Mouse (Mus musculus): ENCODE measurements at regions not wholly inside any gene's neighbourhood (a gene's known extent, or its start where the extent isn't known, plus 50 kb on each side); places are given as distances from the start of the nearest gene placed in this dataset.

DNA sequence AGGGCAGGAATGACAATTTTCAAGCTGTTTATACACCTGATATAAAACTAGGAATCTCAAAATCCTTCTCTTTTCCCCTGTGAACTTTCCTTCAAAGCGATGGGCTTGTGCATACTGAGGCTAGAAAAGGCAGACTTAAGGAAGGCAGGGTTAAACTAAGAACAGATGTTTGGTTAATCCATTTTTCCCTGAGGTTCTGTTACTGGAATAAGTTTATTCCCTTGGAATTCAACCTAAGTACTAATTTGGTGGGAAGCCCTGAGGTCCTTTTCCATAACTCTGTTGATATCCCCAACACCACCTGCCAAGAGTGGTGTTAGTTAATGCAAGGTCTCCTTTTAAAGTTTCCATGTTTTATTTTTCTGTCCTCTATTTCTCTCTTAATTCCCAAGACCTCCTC is 512.5 kb upstream of the Adam34 start:
- ATAC-seq (ENCODE audit: insufficient read depth, low read depth): no peak

DNA sequence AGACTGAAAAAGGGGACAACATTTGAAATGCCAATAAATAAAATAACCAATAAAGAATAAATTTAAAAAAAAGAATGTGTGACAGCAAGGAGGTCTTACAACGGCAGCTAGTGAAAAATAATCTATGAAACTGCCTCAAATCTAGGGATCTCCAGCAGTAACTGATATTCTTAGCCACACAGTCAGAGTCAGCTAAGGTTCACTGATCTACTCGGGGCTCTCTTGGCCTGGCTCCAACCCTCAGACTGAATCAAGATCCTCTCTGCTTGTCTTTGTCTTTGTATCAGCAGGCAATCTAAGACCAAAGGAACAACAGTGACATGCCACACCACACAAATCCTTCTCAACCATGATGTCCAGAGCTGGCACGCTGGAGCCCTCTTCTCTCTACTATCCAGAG is 542.5 kb upstream of the Adam34 start:
- H3K4me2 ChIP-seq (ENCODE audit: low read depth, low read length): no peak overlapping the region
- TF ChIP-seq CTCF (IDR thresholded peaks at IDR 0.05; ENCODE audit: low read depth): no peak
- TF ChIP-seq EP300 (IDR thresholded peaks at IDR 0.05; ENCODE audit: low read depth): no peak
- no peaks in the 10 kb centered on the region for H3K9me3 ChIP-seq (replicated peaks; ENCODE audit: control insufficient read depth, low read length)
- ATAC-seq (ENCODE audit: insufficient read depth, low read depth) (no peak), DNase-seq (ENCODE audit: low spot score) (no peak)
- no peak overlapping the region for H3K4me3 ChIP-seq (ENCODE audit: low read depth, low read length)
- no peaks in the 10 kb centered on the region for H3K4me1 ChIP-seq (ENCODE audit: control insufficient read depth, insufficient read depth)
- H3K9ac ChIP-seq (replicated peaks; ENCODE audit: low read depth, low read length): no peak overlapping the region
- no peaks in the 10 kb centered on the region for H3K36me3 ChIP-seq (replicated peaks; ENCODE audit: control insufficient read depth, insufficient read depth, low read length)
- no peak overlapping the region for H3K27ac ChIP-seq (ENCODE audit: low read depth)
- H3K27me3 ChIP-seq (ENCODE audit: control insufficient read depth, insufficient read depth, low read length): no peaks in the 10 kb centered on the region
- WGBS: 58% methylated on average over 3 of the region's 3 CpGs

More for the DNA sequence above, 512.5 kb upstream of the Adam34 start:
- no peaks in the 10 kb centered on the region for H3K27me3 ChIP-seq (ENCODE audit: control insufficient read depth, insufficient read depth, low read length)
- no peak for DNase-seq (ENCODE audit: low spot score)
- H3K9me3 ChIP-seq (replicated peaks; ENCODE audit: control insufficient read depth, low read length): no peaks in the 10 kb centered on the region
- H3K36me3 ChIP-seq (replicated peaks; ENCODE audit: control insufficient read depth, insufficient read depth, low read length): no peaks in the 10 kb centered on the region
- 86% methylated on average over 1 of the region's 1 CpGs for WGBS
- TF ChIP-seq CTCF (IDR thresholded peaks at IDR 0.05; ENCODE audit: low read depth): no peak
- TF ChIP-seq EP300 (IDR thresholded peaks at IDR 0.05; ENCODE audit: low read depth): no peak
- no peak overlapping the region for H3K27ac ChIP-seq (ENCODE audit: low read depth)
- no peak overlapping the region for H3K9ac ChIP-seq (replicated peaks; ENCODE audit: low read depth, low read length)
- H3K4me3 ChIP-seq (ENCODE audit: low read depth, low read length): no peak overlapping the region
- no peaks in the 10 kb centered on the region for H3K4me1 ChIP-seq (ENCODE audit: control insufficient read depth, insufficient read depth)
- H3K4me2 ChIP-seq (ENCODE audit: low read depth, low read length): no peak overlapping the region

DNA sequence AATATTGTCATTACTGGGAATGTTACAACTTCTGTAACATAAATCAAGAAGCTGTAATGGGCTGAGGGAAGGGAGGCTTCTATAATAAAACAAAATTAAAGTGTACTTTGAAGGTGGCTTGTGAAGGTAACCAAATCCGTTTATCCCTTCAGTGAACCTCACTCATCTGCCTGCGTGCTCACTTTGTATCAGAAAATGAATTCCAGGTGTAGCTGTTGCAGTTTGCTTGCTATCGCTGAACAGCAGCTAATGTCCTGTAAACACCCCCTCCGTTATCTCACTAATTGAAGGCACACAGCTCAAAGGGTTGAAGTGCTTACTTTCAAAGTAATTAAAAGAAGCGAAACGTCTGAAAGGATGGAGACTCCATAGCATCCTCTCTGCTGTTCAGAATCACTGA is 547.2 kb upstream of the Adam34 start:
- H3K27ac ChIP-seq (ENCODE audit: low read depth): no peak overlapping the region
- H3K4me1 ChIP-seq (ENCODE audit: control insufficient read depth, insufficient read depth): no peaks in the 10 kb centered on the region
- H3K27me3 ChIP-seq (ENCODE audit: control insufficient read depth, insufficient read depth, low read length): no peaks in the 10 kb centered on the region
- no peak overlapping the region for H3K9ac ChIP-seq (replicated peaks; ENCODE audit: low read depth, low read length)
- H3K4me2 ChIP-seq (ENCODE audit: low read depth, low read length): no peak overlapping the region
- DNase-seq (ENCODE audit: low spot score) (no peak), ATAC-seq (ENCODE audit: insufficient read depth, low read depth) (no peak)
- WGBS: 61% methylated on average over 6 of the region's 6 CpGs
- TF ChIP-seq CTCF (IDR thresholded peaks at IDR 0.05; ENCODE audit: low read depth): no peak
- TF ChIP-seq EP300 (IDR thresholded peaks at IDR 0.05; ENCODE audit: low read depth): no peak
- no peaks in the 10 kb centered on the region for H3K36me3 ChIP-seq (replicated peaks; ENCODE audit: control insufficient read depth, insufficient read depth, low read length)
- no peak overlapping the region for H3K4me3 ChIP-seq (ENCODE audit: low read depth, low read length)
- no peaks in the 10 kb centered on the region for H3K9me3 ChIP-seq (replicated peaks; ENCODE audit: control insufficient read depth, low read length)

DNA sequence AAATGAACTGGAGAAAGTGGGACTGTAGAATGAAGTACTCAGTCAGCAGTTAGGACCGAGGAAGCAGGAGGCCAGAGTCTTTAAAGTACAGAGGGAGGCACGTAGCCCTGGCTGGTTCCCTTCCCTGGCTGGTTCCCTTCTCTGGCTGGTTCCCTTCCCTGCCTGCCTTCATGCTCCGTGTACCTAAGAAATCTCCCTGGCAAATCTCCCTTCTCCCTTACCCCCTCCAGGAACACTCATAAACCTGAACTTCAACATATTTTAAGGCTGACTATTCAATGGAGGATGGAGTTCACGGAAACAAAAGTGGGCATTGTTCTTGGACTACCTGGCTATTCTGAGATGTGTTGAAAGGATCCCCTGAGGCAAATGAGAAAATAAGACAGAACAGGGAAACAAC is 551.2 kb upstream of the Adam34 start:
- DNase-seq (ENCODE audit: low spot score) (no peak), ATAC-seq (ENCODE audit: insufficient read depth, low read depth) (no peak)
- no peak overlapping the region for H3K9ac ChIP-seq (replicated peaks; ENCODE audit: low read depth, low read length)
- H3K9me3 ChIP-seq (replicated peaks; ENCODE audit: control insufficient read depth, low read length): no peaks in the 10 kb centered on the region
- H3K27me3 ChIP-seq (ENCODE audit: control insufficient read depth, insufficient read depth, low read length): no peaks in the 10 kb centered on the region
- no peak overlapping the region for H3K27ac ChIP-seq (ENCODE audit: low read depth)
- no peak overlapping the region for H3K4me2 ChIP-seq (ENCODE audit: low read depth, low read length)
- no peak overlapping the region for H3K4me3 ChIP-seq (ENCODE audit: low read depth, low read length)
- H3K36me3 ChIP-seq (replicated peaks; ENCODE audit: control insufficient read depth, insufficient read depth, low read length): no peaks in the 10 kb centered on the region
- 75% methylated on average over 4 of the region's 4 CpGs for WGBS
- no peaks in the 10 kb centered on the region for H3K4me1 ChIP-seq (ENCODE audit: control insufficient read depth, insufficient read depth)
- TF ChIP-seq CTCF (IDR thresholded peaks at IDR 0.05; ENCODE audit: low read depth) (no peak), EP300 (IDR thresholded peaks at IDR 0.05; ENCODE audit: low read depth) (no peak)

DNA sequence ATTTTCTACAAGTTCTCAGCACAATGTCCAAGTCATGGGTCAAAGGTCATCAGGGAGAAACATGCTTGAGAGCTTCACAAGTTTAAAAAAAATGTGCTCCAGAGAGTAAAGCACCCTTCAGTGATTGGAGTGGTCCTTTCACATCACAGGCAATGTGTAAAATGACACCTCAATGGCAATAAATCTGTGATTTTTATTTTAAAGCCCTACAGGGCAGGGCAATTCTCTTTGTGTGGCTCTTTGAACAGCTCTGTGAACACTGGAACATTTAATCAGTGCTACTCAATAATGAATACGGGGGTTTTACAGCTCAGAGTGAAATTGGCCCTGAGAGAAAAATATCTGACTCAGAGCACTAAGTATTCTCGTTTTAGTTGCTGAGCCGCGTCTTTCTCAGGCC is 563.5 kb upstream of the Adam34 start:
- Histone ChIP-seq H3K4me1 (ENCODE audit: control insufficient read depth, insufficient read depth) (no peaks in the 10 kb centered on the region), H3K36me3 (replicated peaks; ENCODE audit: control insufficient read depth, insufficient read depth, low read length) (no peaks in the 10 kb centered on the region), H3K27me3 (ENCODE audit: control insufficient read depth, insufficient read depth, low read length) (no peaks in the 10 kb centered on the region), H3K27ac (ENCODE audit: low read depth) (no peak overlapping the region), H3K4me2 (ENCODE audit: low read depth, low read length) (no peak overlapping the region), H3K9ac (replicated peaks; ENCODE audit: low read depth, low read length) (no peak overlapping the region), H3K9me3 (replicated peaks; ENCODE audit: control insufficient read depth, low read length) (no peaks in the 10 kb centered on the region), H3K4me3 (ENCODE audit: low read depth, low read length) (no peak overlapping the region)
- TF ChIP-seq CTCF (IDR thresholded peaks at IDR 0.05; ENCODE audit: low read depth) (no peak), EP300 (IDR thresholded peaks at IDR 0.05; ENCODE audit: low read depth) (no peak)
- no peak for ATAC-seq (ENCODE audit: insufficient read depth, low read depth)
- WGBS: 85% methylated on average over 4 of the region's 4 CpGs
- no peak for DNase-seq (ENCODE audit: low spot score)

DNA sequence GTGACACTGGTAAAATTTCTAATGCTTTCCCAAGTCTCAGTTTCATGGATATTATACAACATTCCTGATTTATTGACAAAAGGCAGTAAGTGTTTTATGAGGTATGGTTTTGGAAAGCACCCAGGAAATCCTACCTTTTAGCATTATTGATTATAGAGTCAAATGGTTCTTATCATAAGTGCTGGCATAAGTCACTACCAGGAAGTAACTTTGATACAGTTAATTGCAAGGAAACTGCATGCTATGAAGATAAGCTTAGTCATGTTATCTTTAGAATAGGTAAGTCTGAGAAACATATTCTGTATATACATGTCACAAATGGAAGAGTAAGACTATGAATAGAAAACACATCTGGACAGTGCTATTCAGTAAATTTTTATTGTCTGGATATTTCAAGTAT is 608.4 kb upstream of the Adam34 start:
- Histone ChIP-seq H3K36me3 (replicated peaks; ENCODE audit: control insufficient read depth, insufficient read depth, low read length) (no peaks in the 10 kb centered on the region), H3K9me3 (replicated peaks; ENCODE audit: control insufficient read depth, low read length) (no peaks in the 10 kb centered on the region), H3K4me3 (ENCODE audit: low read depth, low read length) (no peak overlapping the region), H3K4me1 (ENCODE audit: control insufficient read depth, insufficient read depth) (no peaks in the 10 kb centered on the region), H3K27ac (ENCODE audit: low read depth) (no peak overlapping the region), H3K9ac (replicated peaks; ENCODE audit: low read depth, low read length) (no peak overlapping the region), H3K4me2 (ENCODE audit: low read depth, low read length) (no peak overlapping the region), H3K27me3 (ENCODE audit: control insufficient read depth, insufficient read depth, low read length) (no peaks in the 10 kb centered on the region)
- DNase-seq (ENCODE audit: low spot score) (no peak), ATAC-seq (ENCODE audit: insufficient read depth, low read depth) (no peak)
- TF ChIP-seq EP300 (IDR thresholded peaks at IDR 0.05; ENCODE audit: low read depth) (no peak), CTCF (IDR thresholded peaks at IDR 0.05; ENCODE audit: low read depth) (no peak)
